Mouse (Mus musculus) lung, embryonic 16.5 days (tissue): ENCODE data around the gene Lep. TPM values are rescaled to one million over a fixed set of nuclear protein-coding genes. Genes with fewer than 3 reads are reported as not detected.
A peak's percentile ranks its signal among the peaks of the same experiment; 100 is the strongest.

Experiments used
- ATAC-seq: fragments of 200-750 bp; cut with Nextera tagmentation; 2 replicates; pipeline ENCODE4 v1.8.0; 2017; ENCODE audit warnings: low read depth, mild to moderate bottlenecking, moderate library complexity
- H3K27ac ChIP-seq: fragments of 300-500 bp; sonication (generic); 2 replicates; pipeline ENCODE4 v1.5.1; 2014; ENCODE audit warnings: mild to moderate bottlenecking, control low read depth, low read length
- H3K27me3 ChIP-seq: fragments of 300-500 bp; sonication (generic); 2 replicates; pipeline ENCODE4 v1.6.1; 2014; ENCODE audit warnings: low read depth, low read length, mixed read lengths; ENCODE audit not compliant: control insufficient read depth, insufficient read depth
- H3K36me3 ChIP-seq: fragments of 300-500 bp; sonication (generic); 2 replicates; pipeline ENCODE4 v1.6.1; 2014; ENCODE audit warnings: low read length; ENCODE audit not compliant: control insufficient read depth, insufficient read depth
- H3K4me1 ChIP-seq: fragments of 300-500 bp; sonication (generic); replicated peaks from 2 replicates; pipeline ENCODE4 v1.6.1; 2014; ENCODE audit warnings: low read length, mixed read lengths; ENCODE audit not compliant: control insufficient read depth, insufficient read depth
- H3K4me2 ChIP-seq: fragments of 300-500 bp; sonication (generic); 2 replicates; pipeline ENCODE4 v1.6.1; 2014; ENCODE audit warnings: low read depth, low read length, control low read depth
- H3K4me3 ChIP-seq: fragments of 300-500 bp; sonication (generic); 2 replicates; pipeline ENCODE4 v1.5.1; 2014; ENCODE audit warnings: mild to moderate bottlenecking, low read length, control low read depth
- H3K9ac ChIP-seq: fragments of 300-500 bp; sonication (generic); 2 replicates; pipeline ENCODE4 v1.6.1; 2014; ENCODE audit warnings: low read length, control low read depth
- H3K9me3 ChIP-seq: fragments of 300-500 bp; sonication (generic); 2 replicates; pipeline ENCODE4 v1.6.1; 2016; ENCODE audit warnings: low read length; ENCODE audit not compliant: control insufficient read depth
- WGBS: fragments of 180-500 bp; shearing (Covaris S2); extraction: QIAGEN DNeasy Blood & Tissue Kit; methylation state at CpG from one replicate; pipeline ENCODE4 v1.1.7; 2014; 5-methylcytosine and 5-hydroxymethylcytosine counted together
- polyA plus RNA-seq: library from polyadenylated mRNA; unstranded; fragments of >200 nt; fragmentation: Nextera tagmentation; extraction: Ambion mirVana; gene quantifications from 2 replicates; pipeline ENCODE4 v1.2.1, GENCODE M21; 2015

The Lep gene
- polyA plus RNA-seq, 1 experiment from 2014 or later = not detected

DNA sequence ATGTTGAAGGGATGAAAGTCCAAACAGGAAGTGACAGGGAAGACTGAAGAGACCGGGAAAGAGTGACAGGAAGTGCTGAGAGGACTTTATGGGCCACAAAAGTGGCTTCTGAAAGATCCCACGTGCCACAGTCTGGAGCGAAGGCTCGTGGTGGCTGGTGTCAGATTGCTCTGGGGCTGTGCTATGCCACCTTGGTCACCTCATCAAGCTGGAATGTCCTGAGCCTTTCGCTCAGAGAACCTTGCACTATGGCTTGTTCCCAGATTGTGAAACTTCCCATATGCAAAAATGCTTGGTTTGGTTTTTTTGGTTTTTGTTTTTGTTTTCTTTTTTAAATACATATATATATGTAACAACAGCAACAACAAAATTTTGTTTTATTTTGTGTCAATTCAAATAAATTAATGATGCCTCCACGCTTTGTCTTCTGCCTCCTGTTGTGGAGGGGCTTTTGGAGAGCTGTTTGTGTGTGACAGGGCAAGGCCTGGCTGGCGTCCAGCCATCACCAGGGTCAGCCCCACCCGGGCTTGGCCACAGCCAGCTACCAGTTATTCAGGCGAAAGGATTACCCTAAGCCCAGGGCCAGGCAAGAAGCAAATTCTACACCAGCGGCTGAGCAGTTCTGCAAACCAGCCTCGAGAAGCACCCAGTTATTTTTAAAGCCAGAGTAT, 13.6 kb downstream of the Lep start:
- 36% methylated on average over 11 of the region's 11 CpGs for WGBS
- H3K27me3 ChIP-seq = no peaks in the 10 kb centered on the region
- H3K4me1 ChIP-seq = no peaks in the 10 kb centered on the region
- no peaks in the 10 kb centered on the region for H3K9me3 ChIP-seq
- no peak overlapping the region for H3K27ac ChIP-seq
- H3K9ac ChIP-seq = no peak overlapping the region
- no peaks in the 10 kb centered on the region for H3K36me3 ChIP-seq
- H3K4me2 ChIP-seq = no peak overlapping the region
- ATAC-seq = no peak
- no peak overlapping the region for H3K4me3 ChIP-seq

- Histone ChIP-seq H3K9ac (no peak overlapping the region), H3K4me3 (no peak overlapping the region), H3K27ac (no peak overlapping the region), H3K36me3 (no peaks in the 10 kb centered on the region), H3K4me2 (no peak overlapping the region), H3K9me3 (no peaks in the 10 kb centered on the region), H3K27me3 (no peaks in the 10 kb centered on the region), H3K4me1 (no peaks in the 10 kb centered on the region)
- no peak for ATAC-seq
Observed at GRCm38 (mm10) chr6:29074133-29074469, 14.1 kb downstream of the Lep start.

DNA sequence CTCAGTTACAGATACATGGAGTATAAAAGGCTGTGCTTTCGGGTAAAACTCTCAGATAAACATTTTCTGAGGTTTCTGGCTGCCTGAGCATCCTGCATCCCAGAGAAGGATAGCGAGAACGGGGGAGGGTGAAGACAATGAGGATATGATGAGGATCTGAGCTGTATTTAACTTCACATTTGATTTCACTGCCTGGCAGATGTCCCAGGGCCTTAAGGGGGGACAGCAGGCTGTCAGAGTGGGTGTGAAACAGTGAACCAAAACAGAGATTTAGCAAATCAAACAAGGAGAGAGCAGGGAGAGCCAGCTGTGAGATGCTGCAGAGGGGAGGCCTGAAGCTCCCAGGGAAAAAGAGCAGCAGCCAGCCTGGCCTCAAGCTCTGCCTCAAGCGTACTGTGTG, 19.3 kb downstream of the Lep start:
- Histone ChIP-seq H3K4me1 (no peaks in the 10 kb centered on the region), H3K9me3 (no peaks in the 10 kb centered on the region), H3K27me3 (no peaks in the 10 kb centered on the region), H3K4me3 (no peak overlapping the region), H3K27ac (no peak overlapping the region), H3K9ac (no peak overlapping the region), H3K36me3 (no peaks in the 10 kb centered on the region), H3K4me2 (no peak overlapping the region)
- 41% methylated on average over 4 of the region's 4 CpGs for WGBS
- ATAC-seq = no peak

GRCm38 (mm10) chr6:29081826-29082363, 21.9 kb downstream of the Lep start:
- Histone ChIP-seq H3K4me1 (no peaks in the 10 kb centered on the region), H3K9ac (no peak overlapping the region), H3K27me3 (no peaks in the 10 kb centered on the region), H3K27ac (no peak overlapping the region), H3K36me3 (no peaks in the 10 kb centered on the region), H3K4me2 (no peak overlapping the region), H3K9me3 (no peaks in the 10 kb centered on the region), H3K4me3 (no peak overlapping the region)
- ATAC-seq = no peak
- 65% methylated on average over 10 of the region's 10 CpGs for WGBS

- H3K4me1 ChIP-seq = no peaks in the 10 kb centered on the region
- no peak overlapping the region for H3K4me2 ChIP-seq
- H3K36me3 ChIP-seq = no peaks in the 10 kb centered on the region
- no peaks in the 10 kb centered on the region for H3K9me3 ChIP-seq
- no peak overlapping the region for H3K27ac ChIP-seq
- no peaks in the 10 kb centered on the region for H3K27me3 ChIP-seq
- H3K4me3 ChIP-seq = no peak overlapping the region
- no peak overlapping the region for H3K9ac ChIP-seq
- ATAC-seq = no peak
- WGBS = 39% methylated on average over 9 of the region's 9 CpGs
Observed at GRCm38 (mm10) chr6:29082776-29083354, 22.8 kb downstream of the Lep start.

GRCm38 (mm10) chr6:29084401-29084800, 24.4 kb downstream of the Lep start:
- 44% methylated on average over 7 of the region's 7 CpGs for WGBS
- no peak for ATAC-seq

GRCm38 (mm10) chr6:29087921-29088709, 28.1 kb downstream of the Lep start:
- H3K4me3 ChIP-seq = no peak overlapping the region
- no peak overlapping the region for H3K4me2 ChIP-seq
- WGBS = 65% methylated on average over 7 of the region's 7 CpGs
- peak; percentile 85 for ATAC-seq
- no peaks in the 10 kb centered on the region; the same call in 1 of the 2 replicates for H3K27me3 ChIP-seq
- 0 out of 2 replicates have a peak overlapping the region, but pooled peaks have one; percentile 24 for H3K9ac ChIP-seq
- no peaks in the 10 kb centered on the region for H3K9me3 ChIP-seq
- H3K36me3 ChIP-seq = no peaks in the 10 kb centered on the region
- no peaks in the 10 kb centered on the region for H3K4me1 ChIP-seq
- no peak overlapping the region for H3K27ac ChIP-seq

More at GRCm38 (mm10) chr6:29084401-29084800, 24.4 kb downstream of the Lep start:
- Histone ChIP-seq H3K4me3 (no peak overlapping the region), H3K36me3 (no peaks in the 10 kb centered on the region), H3K9me3 (no peaks in the 10 kb centered on the region), H3K27ac (no peak overlapping the region), H3K4me2 (no peak overlapping the region), H3K27me3 (no peaks in the 10 kb centered on the region), H3K4me1 (no peaks in the 10 kb centered on the region), H3K9ac (no peak overlapping the region)

DNA sequence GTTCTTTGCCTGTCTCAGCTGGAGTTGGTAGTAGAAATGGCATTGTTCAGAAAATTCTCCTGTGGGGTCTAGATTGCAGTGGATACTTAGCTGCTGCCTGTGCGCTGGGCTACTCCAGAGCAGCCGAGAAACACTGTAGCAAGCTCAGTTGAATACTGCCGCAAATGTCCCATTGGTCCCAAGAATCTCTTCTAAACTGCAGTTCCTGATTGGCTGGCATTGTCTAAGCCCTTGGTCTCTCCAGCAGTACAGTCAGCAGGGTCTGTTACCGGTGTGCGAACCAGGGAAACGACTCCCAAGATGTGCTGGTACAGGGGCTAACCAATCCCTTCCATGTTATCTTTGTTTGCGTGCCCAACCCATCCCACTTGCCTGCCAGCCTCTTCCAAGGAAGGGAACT, 32.2 kb downstream of the Lep start:
- Histone ChIP-seq H3K4me1 (no peaks in the 10 kb centered on the region), H3K4me3 (no peak overlapping the region), H3K27ac (no peak overlapping the region), H3K4me2 (no peak overlapping the region), H3K9ac (no peak overlapping the region), H3K36me3 (no peaks in the 10 kb centered on the region), H3K27me3 (no peaks in the 10 kb centered on the region; the same call in 1 of the 2 replicates), H3K9me3 (no peaks in the 10 kb centered on the region)
- no peak for ATAC-seq
- WGBS = 74% methylated on average over 7 of the region's 7 CpGs

- 51% methylated on average over 11 of the region's 11 CpGs for WGBS
- ATAC-seq = no peak
- H3K4me3 ChIP-seq = no peak overlapping the region
Observed at GRCm38 (mm10) chr6:29092904-29093303, 32.9 kb downstream of the Lep start.

More at GRCm38 (mm10) chr6:29092904-29093303, 32.9 kb downstream of the Lep start:
- H3K27ac ChIP-seq = no peak overlapping the region
- no peak overlapping the region for H3K9ac ChIP-seq
- H3K4me1 ChIP-seq = no peaks in the 10 kb centered on the region
- no peak overlapping the region for H3K4me2 ChIP-seq
- H3K27me3 ChIP-seq = no peaks in the 10 kb centered on the region; the same call in 1 of the 2 replicates
- no peaks in the 10 kb centered on the region for H3K9me3 ChIP-seq
- H3K36me3 ChIP-seq = no peaks in the 10 kb centered on the region
